Mouse (Mus musculus): ENCODE measurements around the gene Slc45a1.
A peak's percentile ranks its signal among the peaks of the same experiment; 100 is the strongest.

The Slc45a1 gene

GRCm38 (mm10) chr4:150659926-150660610 lies 8.1 kb upstream of the Slc45a1 start:
- no peak for DNase-seq (ENCODE audit: low spot score in 2 of 2)

- no peak for DNase-seq (ENCODE audit: low spot score in 2 of 2)
Observed at GRCm38 (mm10) chr4:150656504-150656903, 4.5 kb upstream of the Slc45a1 start.

GRCm38 (mm10) chr4:150655989-150656388 lies 4.0 kb upstream of the Slc45a1 start:
- peak; percentile 81 to 87 for DNase-seq (ENCODE audit: low spot score in 2 of 2)

GRCm38 (mm10) chr4:150653072-150653599 lies 1.2 kb upstream of the Slc45a1 start:
- no peak for DNase-seq (ENCODE audit: low spot score in 2 of 2)

GRCm38 (mm10) chr4:150649327-150649726 lies 2.6 kb downstream of the Slc45a1 start:
- no peak for DNase-seq (ENCODE audit: low spot score in 2 of 2)

- DNase-seq (ENCODE audit: low spot score in 2 of 2), result no peak
Observed at GRCm38 (mm10) chr4:150644299-150644698, 7.7 kb downstream of the Slc45a1 start.

- no peak for DNase-seq (ENCODE audit: low spot score in 2 of 2)
Observed at GRCm38 (mm10) chr4:150636635-150637034, 15.3 kb downstream of the Slc45a1 start.

- DNase-seq (ENCODE audit: low spot score in 2 of 2), result no peak
Observed at GRCm38 (mm10) chr4:150635568-150635967, 16.4 kb downstream of the Slc45a1 start.

- no peak for DNase-seq (ENCODE audit: low spot score in 2 of 2)
Observed at GRCm38 (mm10) chr4:150629266-150629665, 22.7 kb downstream of the Slc45a1 start.

GRCm38 (mm10) chr4:150625951-150626732 lies 25.8 kb downstream of the Slc45a1 start:
- no peak for DNase-seq (ENCODE audit: low spot score in 2 of 2)

GRCm38 (mm10) chr4:150625425-150625824 lies 26.5 kb downstream of the Slc45a1 start:
- peak in 1 of 2 experiments; percentile 49 for DNase-seq (ENCODE audit: low spot score in 2 of 2)

- DNase-seq (ENCODE audit: low spot score in 2 of 2), result no peak
Observed at GRCm38 (mm10) chr4:150624933-150625332, 27.0 kb downstream of the Slc45a1 start.

- DNase-seq (ENCODE audit: low spot score in 2 of 2), result no peak
Observed at GRCm38 (mm10) chr4:150624214-150624823, 27.7 kb downstream of the Slc45a1 start.

- DNase-seq (ENCODE audit: low spot score in 2 of 2), result no peak
Observed at GRCm38 (mm10) chr4:150622641-150623040, 29.3 kb downstream of the Slc45a1 start.

- no peak for DNase-seq (ENCODE audit: low spot score in 2 of 2)
Observed at GRCm38 (mm10) chr4:150619011-150619410, 33.0 kb downstream of the Slc45a1 start.

- DNase-seq (ENCODE audit: low spot score in 2 of 2), result no peak
Observed at GRCm38 (mm10) chr4:150616841-150617240, 35.1 kb downstream of the Slc45a1 start.

- no peak for DNase-seq (ENCODE audit: low spot score in 2 of 2)
Observed at GRCm38 (mm10) chr4:150616029-150616420, 35.9 kb downstream of the Slc45a1 start.

GRCm38 (mm10) chr4:150615251-150616028 lies 36.5 kb downstream of the Slc45a1 start:
- DNase-seq (ENCODE audit: low spot score in 2 of 2), result no peak

- no peak for DNase-seq (ENCODE audit: low spot score in 2 of 2)
Observed at GRCm38 (mm10) chr4:150613715-150614114, 38.3 kb downstream of the Slc45a1 start.

GRCm38 (mm10) chr4:150608670-150609069 lies 43.3 kb downstream of the Slc45a1 start:
- no peak for DNase-seq (ENCODE audit: low spot score in 2 of 2)

- DNase-seq (ENCODE audit: low spot score in 2 of 2), result no peak
Observed at GRCm38 (mm10) chr4:150606449-150607161, 45.4 kb downstream of the Slc45a1 start.

Data from urinary bladder, postnatal 4 days (tissue).